Mouse (Mus musculus): ENCODE measurements around the gene Tmem41b. TPM values are rescaled to one million over a fixed set of nuclear protein-coding genes. Genes with fewer than 3 reads are reported as not detected.

Gene Tmem41b
- polyA plus RNA-seq, 1 experiment from 2014 or later, result 65.4 TPM

DNA sequence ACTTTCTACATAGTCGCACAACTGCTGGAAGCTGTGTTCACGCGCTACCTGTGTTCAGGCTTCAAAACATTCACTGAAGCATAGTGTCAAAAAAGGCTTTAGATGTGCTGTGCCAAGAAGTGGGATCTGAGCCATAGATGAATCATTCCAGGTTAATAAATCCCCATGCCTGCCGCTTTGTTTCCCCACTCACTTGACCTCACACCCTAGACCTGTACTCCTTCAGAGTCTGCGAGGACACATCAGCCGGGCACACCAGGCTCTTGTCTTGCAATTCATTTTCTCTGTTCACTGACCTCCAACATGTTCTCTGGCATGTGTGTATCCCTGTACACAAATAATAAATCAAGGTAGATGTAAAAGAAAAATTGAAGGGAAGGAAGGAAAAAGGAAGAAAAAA is 22.4 kb upstream of the Tmem41b start:
- WGBS, result 72% methylated on average over 6 of the region's 6 CpGs

DNA sequence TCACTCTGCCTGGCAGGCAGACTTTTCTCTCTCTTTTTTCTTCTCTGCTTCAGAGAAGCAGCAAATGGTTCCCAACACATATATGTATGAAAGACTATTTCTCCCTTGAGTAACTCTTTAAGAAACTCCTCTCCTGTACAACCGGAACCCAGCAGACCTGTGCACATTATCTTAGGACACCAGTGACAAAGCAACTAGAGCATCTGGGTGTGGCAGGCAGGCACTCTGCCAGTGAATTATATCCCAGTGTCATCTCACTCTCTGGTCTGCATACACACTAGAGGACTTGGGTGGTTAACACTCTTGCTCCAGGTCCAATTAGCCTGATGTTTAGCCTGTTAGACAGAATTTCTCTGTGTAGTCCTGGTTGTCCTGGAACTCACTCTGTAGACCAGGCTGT is 21.8 kb upstream of the Tmem41b start:
- no peak overlapping the region for H3K27ac ChIP-seq (ENCODE audit: low read length)
- H3K4me3 ChIP-seq (ENCODE audit: low read length), result no peak overlapping the region
- H3K27me3 ChIP-seq (ENCODE audit: control insufficient read depth, insufficient read depth, low read depth, low read length), result no peaks in the 10 kb centered on the region
- H3K4me2 ChIP-seq (ENCODE audit: low read depth, low read length), result no peak overlapping the region
- no peaks in the 10 kb centered on the region for H3K4me1 ChIP-seq (replicated peaks; ENCODE audit: control insufficient read depth, insufficient read depth, low read length)
- H3K36me3 ChIP-seq (ENCODE audit: control insufficient read depth, insufficient read depth, low read length), result no peaks in the 10 kb centered on the region
- H3K9ac ChIP-seq (ENCODE audit: low read length), result no peak overlapping the region
- H3K9me3 ChIP-seq (ENCODE audit: control insufficient read depth, low read length), result no peaks in the 10 kb centered on the region
- no peak for ATAC-seq (ENCODE audit: low read depth)
- WGBS, result 93% methylated on average over 1 of the region's 1 CpGs

More for the DNA sequence above, 22.4 kb upstream of the Tmem41b start:
- Histone ChIP-seq H3K36me3 (ENCODE audit: control insufficient read depth, insufficient read depth, low read length) (no peaks in the 10 kb centered on the region), H3K9me3 (ENCODE audit: control insufficient read depth, low read length) (no peaks in the 10 kb centered on the region), H3K4me1 (replicated peaks; ENCODE audit: control insufficient read depth, insufficient read depth, low read length) (no peaks in the 10 kb centered on the region), H3K4me3 (ENCODE audit: low read length) (no peak overlapping the region), H3K9ac (ENCODE audit: low read length) (no peak overlapping the region), H3K27ac (ENCODE audit: low read length) (no peak overlapping the region), H3K4me2 (ENCODE audit: low read depth, low read length) (no peak overlapping the region), H3K27me3 (ENCODE audit: control insufficient read depth, insufficient read depth, low read depth, low read length) (no peaks in the 10 kb centered on the region)
- ATAC-seq (ENCODE audit: low read depth), result no peak

- H3K9ac ChIP-seq (ENCODE audit: low read length), result no peak overlapping the region
- ATAC-seq (ENCODE audit: low read depth), result no peak
- no peaks in the 10 kb centered on the region for H3K27me3 ChIP-seq (ENCODE audit: control insufficient read depth, insufficient read depth, low read depth, low read length)
- no peak overlapping the region for H3K4me3 ChIP-seq (ENCODE audit: low read length)
- H3K4me1 ChIP-seq (replicated peaks; ENCODE audit: control insufficient read depth, insufficient read depth, low read length), result peaks cover 4% of the 10 kb centered on the region; the same call in 1 of the 2 replicates
- no peak overlapping the region for H3K27ac ChIP-seq (ENCODE audit: low read length)
- H3K36me3 ChIP-seq (ENCODE audit: control insufficient read depth, insufficient read depth, low read length), result no peaks in the 10 kb centered on the region
- H3K9me3 ChIP-seq (ENCODE audit: control insufficient read depth, low read length), result no peaks in the 10 kb centered on the region
- 79% methylated on average over 5 of the region's 5 CpGs for WGBS
- H3K4me2 ChIP-seq (ENCODE audit: low read depth, low read length), result no peak overlapping the region
These were observed 19.9 kb upstream of the Tmem41b start for GRCm38 (mm10) chr7:110006471-110007195.

- H3K9ac ChIP-seq (ENCODE audit: low read length), result no peak overlapping the region
- no peak overlapping the region for H3K4me2 ChIP-seq (ENCODE audit: low read depth, low read length)
- no peaks in the 10 kb centered on the region for H3K27me3 ChIP-seq (ENCODE audit: control insufficient read depth, insufficient read depth, low read depth, low read length)
- H3K36me3 ChIP-seq (ENCODE audit: control insufficient read depth, insufficient read depth, low read length), result no peaks in the 10 kb centered on the region
- ATAC-seq (ENCODE audit: low read depth), result no peak
- no peaks in the 10 kb centered on the region for H3K9me3 ChIP-seq (ENCODE audit: control insufficient read depth, low read length)
- H3K4me1 ChIP-seq (replicated peaks; ENCODE audit: control insufficient read depth, insufficient read depth, low read length), result peaks cover 4% of the 10 kb centered on the region; the same call in 1 of the 2 replicates
- no peak overlapping the region for H3K27ac ChIP-seq (ENCODE audit: low read length)
- H3K4me3 ChIP-seq (ENCODE audit: low read length), result no peak overlapping the region
These were observed 19.2 kb upstream of the Tmem41b start for GRCm38 (mm10) chr7:110005976-110006375.

- Histone ChIP-seq H3K9me3 (ENCODE audit: control insufficient read depth, low read length) (no peaks in the 10 kb centered on the region), H3K4me3 (ENCODE audit: low read length) (peak overlapping the region; percentile 16; the same call in 1 of the 2 replicates), H3K36me3 (ENCODE audit: control insufficient read depth, insufficient read depth, low read length) (no peaks in the 10 kb centered on the region), H3K4me1 (replicated peaks; ENCODE audit: control insufficient read depth, insufficient read depth, low read length) (peaks cover 4% of the 10 kb centered on the region; the same call in 1 of the 2 replicates), H3K9ac (ENCODE audit: low read length) (peak overlapping the region; percentile 43; the same call in 1 of the 2 replicates), H3K4me2 (ENCODE audit: low read depth, low read length) (peak overlapping the region; percentile 46), H3K27ac (ENCODE audit: low read length) (no peak overlapping the region), H3K27me3 (ENCODE audit: control insufficient read depth, insufficient read depth, low read depth, low read length) (no peaks in the 10 kb centered on the region)
- ATAC-seq (ENCODE audit: low read depth), result peak; percentile 76; the same call in 1 of the 2 replicates
- 11% methylated on average over 20 of the region's 20 CpGs for WGBS
These were observed 16.2 kb upstream of the Tmem41b start for GRCm38 (mm10) chr7:110002968-110003367.

GRCm38 (mm10) chr7:110002092-110002491 is 15.4 kb upstream of the Tmem41b start:
- Histone ChIP-seq H3K9me3 (ENCODE audit: control insufficient read depth, low read length) (no peaks in the 10 kb centered on the region), H3K4me1 (replicated peaks; ENCODE audit: control insufficient read depth, insufficient read depth, low read length) (peaks cover 4% of the 10 kb centered on the region; the same call in 1 of the 2 replicates), H3K4me2 (ENCODE audit: low read depth, low read length) (no peak overlapping the region), H3K4me3 (ENCODE audit: low read length) (no peak overlapping the region), H3K9ac (ENCODE audit: low read length) (no peak overlapping the region), H3K27me3 (ENCODE audit: control insufficient read depth, insufficient read depth, low read depth, low read length) (no peaks in the 10 kb centered on the region), H3K36me3 (ENCODE audit: control insufficient read depth, insufficient read depth, low read length) (no peaks in the 10 kb centered on the region), H3K27ac (ENCODE audit: low read length) (no peak overlapping the region)
- ATAC-seq (ENCODE audit: low read depth), result no peak

GRCm38 (mm10) chr7:109998388-109998787 is 11.7 kb upstream of the Tmem41b start:
- 59% methylated on average over 4 of the region's 4 CpGs for WGBS
- no peak for ATAC-seq (ENCODE audit: low read depth)
- H3K4me3 ChIP-seq (ENCODE audit: low read length), result no peak overlapping the region
- H3K9me3 ChIP-seq (ENCODE audit: control insufficient read depth, low read length), result no peaks in the 10 kb centered on the region
- H3K4me1 ChIP-seq (replicated peaks; ENCODE audit: control insufficient read depth, insufficient read depth, low read length), result peaks cover 9% of the 10 kb centered on the region; the same call in 1 of the 2 replicates
- no peaks in the 10 kb centered on the region for H3K27me3 ChIP-seq (ENCODE audit: control insufficient read depth, insufficient read depth, low read depth, low read length)
- H3K9ac ChIP-seq (ENCODE audit: low read length), result no peak overlapping the region
- H3K4me2 ChIP-seq (ENCODE audit: low read depth, low read length), result no peak overlapping the region
- no peaks in the 10 kb centered on the region for H3K36me3 ChIP-seq (ENCODE audit: control insufficient read depth, insufficient read depth, low read length)
- H3K27ac ChIP-seq (ENCODE audit: low read length), result no peak overlapping the region

- no peak overlapping the region for H3K9ac ChIP-seq (ENCODE audit: low read length)
- no peak overlapping the region for H3K4me3 ChIP-seq (ENCODE audit: low read length)
- H3K27me3 ChIP-seq (ENCODE audit: control insufficient read depth, insufficient read depth, low read depth, low read length), result no peaks in the 10 kb centered on the region
- no peaks in the 10 kb centered on the region for H3K9me3 ChIP-seq (ENCODE audit: control insufficient read depth, low read length)
- no peaks in the 10 kb centered on the region for H3K36me3 ChIP-seq (ENCODE audit: control insufficient read depth, insufficient read depth, low read length)
- WGBS, result 43% methylated on average over 2 of the region's 2 CpGs
- peak; percentile 94 for ATAC-seq (ENCODE audit: low read depth)
- peak overlapping the region; percentile 62 for H3K27ac ChIP-seq (ENCODE audit: low read length)
- H3K4me2 ChIP-seq (ENCODE audit: low read depth, low read length), result no peak overlapping the region
- peaks cover 9% of the 10 kb centered on the region for H3K4me1 ChIP-seq (replicated peaks; ENCODE audit: control insufficient read depth, insufficient read depth, low read length)
These were observed 6.6 kb upstream of the Tmem41b start for GRCm38 (mm10) chr7:109993157-109993959.

GRCm38 (mm10) chr7:109991286-109991685 is 4.6 kb upstream of the Tmem41b start:
- H3K9ac ChIP-seq (ENCODE audit: low read length), result no peak overlapping the region
- no peak overlapping the region for H3K4me3 ChIP-seq (ENCODE audit: low read length)
- H3K9me3 ChIP-seq (ENCODE audit: control insufficient read depth, low read length), result no peaks in the 10 kb centered on the region
- H3K27ac ChIP-seq (ENCODE audit: low read length), result no peak overlapping the region
- H3K27me3 ChIP-seq (ENCODE audit: control insufficient read depth, insufficient read depth, low read depth, low read length), result no peaks in the 10 kb centered on the region
- no peak overlapping the region for H3K4me2 ChIP-seq (ENCODE audit: low read depth, low read length)
- no peak for ATAC-seq (ENCODE audit: low read depth)
- WGBS, result 83% methylated on average over 1 of the region's 1 CpGs
- no peaks in the 10 kb centered on the region for H3K36me3 ChIP-seq (ENCODE audit: control insufficient read depth, insufficient read depth, low read length)
- H3K4me1 ChIP-seq (replicated peaks; ENCODE audit: control insufficient read depth, insufficient read depth, low read length), result peaks cover 9% of the 10 kb centered on the region
